Mouse (Mus musculus) ovary, postnatal 10 days (tissue): ENCODE measurements around the gene Gm884.
"Not testable (repeated sequence)": the region's sequence is repeated elsewhere in the genome, so short reads cannot be mapped to it uniquely, and the experiment has no call there.

Experiments used
- DNase-seq: peaks from one replicate; pipeline ENCODE4 v3.0.0; 2022; ENCODE audit warnings: low spot score

Gm884 gene

DNA sequence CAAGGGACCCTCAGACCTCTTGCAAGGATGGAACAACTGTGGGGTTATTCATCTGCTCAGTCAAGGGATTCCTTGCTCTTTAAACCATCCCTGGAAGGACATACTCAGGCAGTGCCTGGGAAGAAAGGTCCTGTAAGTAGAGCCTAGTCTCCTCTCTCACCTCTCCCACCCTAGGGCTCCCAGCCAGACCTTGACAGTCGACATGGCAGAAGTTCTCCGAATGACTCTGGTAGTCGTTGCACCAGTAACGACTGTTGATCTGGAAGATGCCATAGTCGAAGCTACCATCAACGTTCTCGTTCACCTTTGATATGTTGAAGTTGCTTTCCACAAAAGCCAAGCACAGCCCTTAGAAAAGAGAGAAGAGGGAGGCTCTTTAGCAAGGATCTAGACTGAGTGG, 13.9 kb upstream of the Gm884 start:
- DNase-seq: no peak

DNA sequence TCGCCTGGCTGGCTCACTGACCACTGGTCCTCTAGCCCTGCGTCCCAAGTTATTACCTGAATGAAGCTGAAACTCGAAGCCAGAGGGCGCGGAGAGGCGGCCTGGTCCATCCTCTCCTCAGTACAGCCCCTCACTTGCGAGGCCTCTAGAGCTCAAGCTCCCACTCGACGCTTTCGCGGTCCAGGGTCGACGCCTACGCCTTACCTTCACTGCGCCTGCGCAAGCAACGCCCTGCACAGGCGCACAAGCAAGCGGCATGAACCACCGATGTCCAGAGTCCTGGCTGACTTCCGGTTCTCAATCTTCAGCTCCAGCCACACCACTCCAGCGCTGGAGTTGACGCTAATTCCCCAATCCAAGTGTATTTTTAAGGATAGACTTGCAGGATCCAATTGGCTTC, 6.5 kb upstream of the Gm884 start:
- DNase-seq: no peak

DNA sequence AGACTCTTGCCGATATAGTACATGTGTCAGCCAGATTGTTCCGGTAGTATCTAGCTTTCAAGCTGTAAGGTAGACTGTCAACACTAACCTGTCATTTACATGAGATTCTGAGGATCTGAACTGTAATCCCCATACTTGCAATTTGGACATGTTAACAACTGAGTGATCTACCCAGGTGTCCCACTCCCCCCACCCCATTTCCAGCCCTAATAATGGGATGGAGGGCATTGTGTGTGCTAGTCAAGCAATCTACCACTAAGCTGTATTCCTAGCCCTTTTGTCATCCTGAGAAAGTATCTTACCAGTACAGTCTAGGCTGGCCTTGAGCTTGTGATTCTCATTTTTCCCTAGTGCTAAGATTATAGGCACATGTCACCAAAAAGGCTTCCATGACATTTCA, 10.2 kb downstream of the Gm884 start:
- no peak for DNase-seq

DNA sequence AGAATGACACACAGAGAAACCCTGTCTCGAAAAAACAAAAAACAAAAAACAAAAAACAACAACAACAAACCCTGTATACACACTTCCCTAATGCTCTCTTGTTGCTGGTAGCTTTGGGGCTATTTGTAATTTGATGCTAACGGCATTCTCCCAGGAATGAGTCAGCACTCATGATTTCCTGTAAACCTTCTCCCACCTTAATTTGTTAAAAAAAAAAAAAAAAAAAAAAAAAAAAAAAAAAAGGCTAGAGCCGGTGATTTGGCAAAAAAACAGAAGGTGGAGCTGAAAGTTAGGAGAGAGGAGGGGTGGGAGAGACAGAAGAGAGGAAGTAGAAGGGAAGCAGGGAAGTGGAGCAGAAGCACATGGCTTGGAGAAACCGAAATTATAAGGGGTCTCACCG, 14.3 kb downstream of the Gm884 start:
- no peak for DNase-seq

DNA sequence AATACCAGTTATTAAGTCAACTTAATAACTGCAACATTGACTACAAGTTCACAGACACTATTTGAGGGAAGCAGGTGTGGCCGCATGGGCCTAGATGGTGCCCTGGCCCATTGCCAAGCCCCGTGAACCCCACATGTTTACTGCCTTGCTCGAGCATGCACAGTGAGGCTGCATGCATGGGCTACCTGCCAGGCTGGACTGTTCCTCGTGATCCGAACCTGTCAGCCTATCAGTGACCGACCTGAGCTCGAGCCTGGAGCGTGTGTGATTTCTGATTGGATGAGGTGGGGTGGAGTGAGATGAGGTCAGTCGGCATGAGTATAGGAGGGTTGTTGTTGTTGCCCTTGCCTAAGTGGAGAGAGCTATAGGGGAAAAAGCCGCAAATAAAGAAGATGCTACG, 42.6 kb downstream of the Gm884 start:
- DNase-seq: no peak

- DNase-seq: no peak
Measured at GRCm38 (mm10) chr11:103556021-103556420, 64.9 kb downstream of the Gm884 start.

GRCm38 (mm10) chr11:103534973-103535372, 86.0 kb downstream of the Gm884 start:
- DNase-seq: not testable (repeated sequence)

GRCm38 (mm10) chr11:103512111-103512510, 108.8 kb downstream of the Gm884 start:
- no peak for DNase-seq

DNA sequence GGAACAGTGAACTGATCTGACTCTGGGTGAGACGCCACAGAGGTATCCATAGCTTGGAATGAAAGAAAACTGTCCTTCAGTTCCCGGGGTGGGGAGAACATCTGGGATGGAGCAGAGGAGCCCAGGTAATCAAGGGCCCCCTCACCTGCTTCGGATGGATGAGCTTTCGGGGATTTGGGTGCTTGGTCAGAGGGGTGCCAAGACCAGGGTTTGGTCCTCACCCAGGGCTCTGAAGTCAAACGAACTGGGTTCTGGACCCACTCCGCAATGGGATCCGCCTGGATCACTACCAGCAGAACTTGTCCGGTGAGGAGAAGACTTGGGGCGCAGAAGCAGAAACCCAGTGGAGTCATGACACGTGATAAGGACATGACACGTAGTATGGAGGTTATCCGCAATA, 116.4 kb downstream of the Gm884 start, which contains the start of gene Lrrc37a:
TSS of gene Lrrc37a (minus strand) at position 101 of the 400 bp plus-strand sequence.
- DNase-seq: no peak
